Mouse (Mus musculus) CH12.LX (cell line): ENCODE results near the gene Yy1.

ENCODE experiments used
- CHD1 ChIP-seq: IDR thresholded peaks from 2 replicates; pipeline ENCODE4 v1.6.1; 2012; ENCODE audit warnings: low read depth, low read length, improper control_type of control experiment, inconsistent platforms
- CHD2 ChIP-seq: IDR thresholded peaks from 2 replicates; pipeline ENCODE4 v1.6.1; 2011; ENCODE audit warnings: low read length, improper control_type of control experiment
- CTCF ChIP-seq, 2 experiments: IDR thresholded peaks in 1 of 2; conservative IDR thresholded peaks in 1 of 2; 2 replicates each; pipeline ENCODE4 v1.5.1; 2011 to 2012; ENCODE audit warnings: low read depth in 2 of 2, low read length in 2 of 2, improper control_type of control experiment in 1 of 2, inconsistent platforms in 1 of 2, mild to moderate bottlenecking in 1 of 2, moderate library complexity in 1 of 2
- ELF1 ChIP-seq: IDR thresholded peaks from 2 replicates; pipeline ENCODE4 v1.6.1; 2014; ENCODE audit warnings: low read depth, mild to moderate bottlenecking, inconsistent platforms, low read length, improper control_type of control experiment
- EP300 ChIP-seq: IDR thresholded peaks from 2 replicates; pipeline ENCODE4 v1.6.1; 2011; ENCODE audit warnings: low read length, improper control_type of control experiment
- GABPA ChIP-seq: IDR thresholded peaks from 2 replicates; pipeline ENCODE4 v1.6.1; 2012; ENCODE audit warnings: low read depth, low read length, improper control_type of control experiment, inconsistent platforms; ENCODE audit not compliant: insufficient replicate concordance
- POLR2A ChIP-seq: IDR thresholded peaks from 2 replicates; pipeline ENCODE4 v1.6.1; 2011; ENCODE audit warnings: low read depth, mild to moderate bottlenecking, improper control_type of control experiment, low read length
- TCF12 ChIP-seq: IDR thresholded peaks from 2 replicates; pipeline ENCODE4 v1.6.1; 2014; ENCODE audit warnings: low read depth, mild to moderate bottlenecking, inconsistent platforms, low read length, improper control_type of control experiment
- USF1 ChIP-seq: IDR thresholded peaks from 2 replicates; pipeline ENCODE4 v1.6.1; 2014; ENCODE audit warnings: low read depth, mild to moderate bottlenecking, inconsistent platforms, low read length, improper control_type of control experiment
- ZC3H11A ChIP-seq: IDR thresholded peaks from 2 replicates; pipeline ENCODE4 v1.6.1; 2012; ENCODE audit warnings: low read depth, mild to moderate bottlenecking, inconsistent platforms, low read length, improper control_type of control experiment

- TF ChIP-seq TCF12 = no peak
- TF ChIP-seq POLR2A = no peak
- TF ChIP-seq CTCF (conservative IDR thresholded peaks at IDR 0.05 in 1 of 2, IDR thresholded peaks at IDR 0.05 in 1 of 2; ENCODE audit: low read depth in 2 of 2, low read length in 2 of 2) = no peak
- TF ChIP-seq CHD2 = no peak
- TF ChIP-seq USF1 = no peak
- TF ChIP-seq EP300 = no peak
- no peak for TF ChIP-seq ZC3H11A
- TF ChIP-seq GABPA = no peak
- TF ChIP-seq CHD1 = no peak
- no peak for TF ChIP-seq ELF1
These were observed 34.3 kb downstream of the Yy1 start for GRCm38 (mm10) chr12:108826958-108827535.
